In the genomic region with DNA sequence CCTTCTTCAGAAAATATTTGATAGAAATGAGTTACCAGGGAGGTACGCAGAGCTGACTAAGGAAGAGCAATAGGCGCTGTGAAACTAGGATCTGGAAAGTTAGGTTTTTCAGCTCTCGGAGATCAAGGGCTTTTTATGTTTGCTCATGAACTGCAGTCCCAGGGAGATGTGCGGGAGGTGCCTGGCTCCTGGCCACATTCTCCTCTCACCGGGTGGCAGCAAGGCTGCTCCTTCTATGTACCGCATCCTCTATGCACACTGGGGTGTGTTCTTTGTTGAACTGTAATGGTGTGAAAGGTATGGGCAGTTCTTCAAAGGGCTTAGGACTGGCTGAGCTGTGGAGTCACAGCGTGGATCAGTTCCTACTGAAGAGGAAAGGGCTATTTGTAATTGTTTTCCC, we compare ENCODE assay signal across 25 mouse cellular contexts.
DNase-seq lines count a peak whose midpoint lies in the region; ATAC-seq and TF ChIP-seq lines count a peak whose summit lies in the region.
"Had no signal": no experiment of that assay in that cellular context is flagged by ENCODE, and none has a peak within 500 bp of the region (broad histone marks: within the 10 kb centered on the region; RNA-seq: fewer than 3 reads in every experiment).

No protein-coding gene starts in this region.

- no peaks in the 10 kb centered on the region for H3K36me3 ChIP-seq in lung, embryonic 16.5 days (ENCODE audit: control insufficient read depth, insufficient read depth, low read length)
- no peaks in the 10 kb centered on the region for H3K36me3 ChIP-seq in forebrain, embryonic 14.5 days (ENCODE audit: control insufficient read depth, insufficient read depth, low read length)
- H3K36me3 ChIP-seq: embryonic facial prominence, embryonic 12.5 days; forebrain, embryonic 15.5 days; heart, embryonic 13.5 days; intestine, embryonic 15.5 days; limb, embryonic 10.5 days; midbrain, embryonic 10.5 days had no signal

- no peak for DNase-seq in frontal cortex, postnatal 10 days (ENCODE audit: low spot score in 2 of 2)
- DNase-seq in lung, postnatal 36 days, result no peak
- peak; percentile 30 for DNase-seq in ES-CJ7 (ENCODE audit: low read depth, low spot score)
- DNase-seq in brain, embryonic 14.5 days (ENCODE audit: low read depth), result peak; percentile 48
- no peak for DNase-seq in layer of hippocampus, postnatal 25 days (ENCODE audit: extremely low spot score in 1 of 2, low spot score in 1 of 2)
- DNase-seq in forebrain, embryonic 14.5 days (ENCODE audit: low spot score), result no peak
- DNase-seq: adrenal gland, adult 2 months; cerebellum, adult 18-20 months; cerebellum, postnatal 14 days; gastrocnemius, postnatal 25 days; heart, adult 2 months; kidney, adult 9 months; kidney, postnatal 14 days; liver; right cerebral cortex, postnatal 4 days; thymus, postnatal 25 days had no signal

- TF ChIP-seq POLR2A in brain, embryonic 14.5 days (IDR thresholded peaks at IDR 0.05; ENCODE audit: borderline replicate concordance, extremely low read depth, insufficient read depth, insufficient read length, poor library complexity, severe bottlenecking), result no peak

- H3K27me3 ChIP-seq in lung, embryonic 16.5 days (ENCODE audit: control insufficient read depth, insufficient read depth, low read depth, low read length), result 0 out of 2 replicates have a peak, but pooled peaks cover 3% of the 10 kb centered on the region
- H3K27me3 ChIP-seq in forebrain, embryonic 14.5 days (replicated peaks; ENCODE audit: control insufficient read depth, insufficient read depth, low read length), result no peaks in the 10 kb centered on the region
- H3K27me3 ChIP-seq: embryonic facial prominence, embryonic 12.5 days; forebrain, embryonic 15.5 days; heart, embryonic 13.5 days; intestine, embryonic 15.5 days had no signal

- TF ChIP-seq CTCF in brain, embryonic 14.5 days (IDR thresholded peaks at IDR 0.05; ENCODE audit: borderline replicate concordance, extremely low read depth, insufficient read depth, insufficient read length), result no peak

- no peaks in the 10 kb centered on the region for H3K9me3 ChIP-seq in lung, embryonic 16.5 days (ENCODE audit: control insufficient read depth, low read length)
- H3K9me3 ChIP-seq in forebrain, embryonic 14.5 days (replicated peaks; ENCODE audit: control insufficient read depth, low read length), result no peaks in the 10 kb centered on the region
- H3K9me3 ChIP-seq: embryonic facial prominence, embryonic 12.5 days; forebrain, embryonic 15.5 days; intestine, embryonic 15.5 days; limb, embryonic 10.5 days; midbrain, embryonic 10.5 days had no signal

- WGBS in lung, embryonic 16.5 days, result 27% methylated on average over 7 of the region's 7 CpGs
- WGBS in forebrain, embryonic 14.5 days, result 36% methylated on average over 7 of the region's 7 CpGs

- no peak overlapping the region for H3K27ac ChIP-seq in lung, embryonic 16.5 days (ENCODE audit: low read length)
- no peak overlapping the region for H3K27ac ChIP-seq in forebrain, embryonic 14.5 days (ENCODE audit: low read depth, low read length)
- H3K27ac ChIP-seq: embryonic facial prominence, embryonic 12.5 days; forebrain, embryonic 15.5 days; heart, adult 2 months; heart, embryonic 13.5 days; intestine, embryonic 15.5 days; limb, embryonic 10.5 days; midbrain, embryonic 10.5 days had no signal

- H3K4me1 ChIP-seq in lung, embryonic 16.5 days (replicated peaks; ENCODE audit: control insufficient read depth, insufficient read depth, low read length), result peaks cover 11% of the 10 kb centered on the region
- no peaks in the 10 kb centered on the region for H3K4me1 ChIP-seq in forebrain, embryonic 14.5 days (ENCODE audit: control insufficient read depth, insufficient read depth, low read length)
- H3K4me1 ChIP-seq: embryonic facial prominence, embryonic 12.5 days; forebrain, embryonic 15.5 days; intestine, embryonic 15.5 days; limb, embryonic 10.5 days; midbrain, embryonic 10.5 days had no signal

- no peak overlapping the region for H3K4me2 ChIP-seq in lung, embryonic 16.5 days (ENCODE audit: low read depth, low read length)
- H3K4me2 ChIP-seq in forebrain, embryonic 14.5 days (ENCODE audit: low read length), result no peak overlapping the region
- H3K4me2 ChIP-seq: embryonic facial prominence, embryonic 12.5 days; forebrain, embryonic 15.5 days; heart, embryonic 13.5 days; intestine, embryonic 15.5 days had no signal

- H3K9ac ChIP-seq in lung, embryonic 16.5 days (ENCODE audit: low read length), result no peak overlapping the region
- H3K9ac ChIP-seq in forebrain, embryonic 14.5 days (ENCODE audit: low read length), result no peak overlapping the region
- H3K9ac ChIP-seq: embryonic facial prominence, embryonic 12.5 days; forebrain, embryonic 15.5 days; heart, embryonic 13.5 days; intestine, embryonic 15.5 days had no signal

- H3K4me3 ChIP-seq in lung, embryonic 16.5 days (ENCODE audit: low read length), result no peak overlapping the region
- no peak overlapping the region for H3K4me3 ChIP-seq in forebrain, embryonic 14.5 days (ENCODE audit: low read depth, low read length)
- H3K4me3 ChIP-seq: embryonic facial prominence, embryonic 12.5 days; forebrain, embryonic 15.5 days; heart, adult 2 months; heart, embryonic 13.5 days; intestine, embryonic 15.5 days; limb, embryonic 10.5 days; midbrain, embryonic 10.5 days had no signal

- 0 out of 2 replicates have a peak, but pooled peaks have one; percentile 38 for ATAC-seq in frontal cortex, adult (ENCODE audit: low TSS enrichment)
- ATAC-seq in lung, embryonic 16.5 days (ENCODE audit: low read depth), result peak; percentile 29; the same call in 1 of the 2 replicates
- ATAC-seq in forebrain, embryonic 14.5 days, result no peak
- ATAC-seq: forebrain, embryonic 15.5 days; hindbrain, embryonic 16.5 days; intestine, embryonic 15.5 days had no signal

Comparison
In these comparisons a context has a peak if more than half of its experiments do, and no peak if none do; other contexts are left out.
1. DNase-seq: peak in ES-CJ7 (single experiment) and brain, embryonic 14.5 days (single experiment); none in frontal cortex, postnatal 10 days (0 of 2), lung, postnatal 36 days (single experiment), layer of hippocampus, postnatal 25 days (0 of 2) and forebrain, embryonic 14.5 days (single experiment).